Mouse (Mus musculus) kidney, adult 18-20 months (tissue): ENCODE results near the gene Neurl1b.

Experiments
- DNase-seq: peaks from one replicate; pipeline ENCODE4 v3.0.0; 2021

Gene Neurl1b

GRCm38 (mm10) chr17:26458049-26458448 lies 43.4 kb downstream of the Neurl1b start:
- no peak for DNase-seq

- DNase-seq: peak; percentile 85
Observed at GRCm38 (mm10) chr17:26462634-26463170, 48.1 kb downstream of the Neurl1b start.

GRCm38 (mm10) chr17:26463432-26463831 lies 48.8 kb downstream of the Neurl1b start:
- no peak for DNase-seq

- DNase-seq: peak; percentile 32
Observed at GRCm38 (mm10) chr17:26463984-26464383, 49.4 kb downstream of the Neurl1b start.

GRCm38 (mm10) chr17:26464481-26464880 lies 49.9 kb downstream of the Neurl1b start:
- DNase-seq: no peak

GRCm38 (mm10) chr17:26464972-26465371 lies 50.3 kb downstream of the Neurl1b start:
- DNase-seq: peak; percentile 75

GRCm38 (mm10) chr17:26466741-26467150 lies 52.1 kb downstream of the Neurl1b start:
- DNase-seq: peak; percentile 88

GRCm38 (mm10) chr17:26467619-26468018 lies 53.0 kb downstream of the Neurl1b start:
- DNase-seq: no peak

- no peak for DNase-seq
Observed at GRCm38 (mm10) chr17:26468102-26468894, 53.7 kb downstream of the Neurl1b start.

- no peak for DNase-seq
Observed at GRCm38 (mm10) chr17:26476871-26477270, 62.2 kb downstream of the Neurl1b start.

- no peak for DNase-seq
Observed at GRCm38 (mm10) chr17:26478672-26479071, 64.0 kb downstream of the Neurl1b start.

- no peak for DNase-seq
Observed at GRCm38 (mm10) chr17:26479619-26480018, 65.0 kb downstream of the Neurl1b start.

GRCm38 (mm10) chr17:26480956-26481355 lies 66.3 kb downstream of the Neurl1b start:
- no peak for DNase-seq

- no peak for DNase-seq
Observed at GRCm38 (mm10) chr17:26484626-26485421, 70.2 kb downstream of the Neurl1b start.

- peak; percentile 42 for DNase-seq
Observed at GRCm38 (mm10) chr17:26487266-26487665, 72.6 kb downstream of the Neurl1b start.

- no peak for DNase-seq
Observed at GRCm38 (mm10) chr17:26487917-26488316, 73.3 kb downstream of the Neurl1b start.

GRCm38 (mm10) chr17:26488711-26489403 lies 74.2 kb downstream of the Neurl1b start:
- no peak for DNase-seq

- DNase-seq: no peak
Observed at GRCm38 (mm10) chr17:26490072-26490471, 75.4 kb downstream of the Neurl1b start.

- DNase-seq: peak; percentile 48
Observed at GRCm38 (mm10) chr17:26490910-26491309, 76.3 kb downstream of the Neurl1b start.

GRCm38 (mm10) chr17:26492246-26492645 lies 77.6 kb downstream of the Neurl1b start:
- DNase-seq: no peak

GRCm38 (mm10) chr17:26494642-26495468 lies 80.2 kb downstream of the Neurl1b start:
- DNase-seq: no peak
